Mouse (Mus musculus) mouse embryonic stem cell (cell line): ENCODE results near the gene Sv2b.
"Not testable (repeated sequence)": the region's sequence is repeated elsewhere in the genome, so short reads cannot be mapped to it uniquely, and the experiment has no call there.

ENCODE experiments used
- in situ Hi-C, 2 experiments: fragments of 300-500 bp; cut with MboI; formaldehyde crosslinking; loops; 1 replicate in 1 of 2; 3 replicates in 1 of 2; pipeline ENCODE4 v1.14.3; 2019 to 2020; ENCODE audit warnings: low sequenced_read_pairs in 2 of 2, low pct_unique_long_range_greater_than_20kb in 1 of 2, mixed read lengths in 1 of 2; ENCODE audit not compliant: unreplicated experiment in 1 of 2

The Sv2b gene

GRCm38 (mm10) chr7:75240754-75241507 is 68.1 kb downstream of the Sv2b start:
- in situ Hi-C loops, result loop anchor here in 1 of 2 experiments (25.0 kb wide), 1 partner anchor 96 kb away; no protein-coding TSS in a partner anchor

- in situ Hi-C loops, result loop anchor here in 1 of 2 experiments (25.0 kb wide), 1 partner anchor 101 kb away; no protein-coding TSS in a partner anchor
These were observed 72.7 kb downstream of the Sv2b start for GRCm38 (mm10) chr7:75236386-75236785.

GRCm38 (mm10) chr7:75224206-75224605 is 84.9 kb downstream of the Sv2b start:
- in situ Hi-C loops, result no loop called here

DNA sequence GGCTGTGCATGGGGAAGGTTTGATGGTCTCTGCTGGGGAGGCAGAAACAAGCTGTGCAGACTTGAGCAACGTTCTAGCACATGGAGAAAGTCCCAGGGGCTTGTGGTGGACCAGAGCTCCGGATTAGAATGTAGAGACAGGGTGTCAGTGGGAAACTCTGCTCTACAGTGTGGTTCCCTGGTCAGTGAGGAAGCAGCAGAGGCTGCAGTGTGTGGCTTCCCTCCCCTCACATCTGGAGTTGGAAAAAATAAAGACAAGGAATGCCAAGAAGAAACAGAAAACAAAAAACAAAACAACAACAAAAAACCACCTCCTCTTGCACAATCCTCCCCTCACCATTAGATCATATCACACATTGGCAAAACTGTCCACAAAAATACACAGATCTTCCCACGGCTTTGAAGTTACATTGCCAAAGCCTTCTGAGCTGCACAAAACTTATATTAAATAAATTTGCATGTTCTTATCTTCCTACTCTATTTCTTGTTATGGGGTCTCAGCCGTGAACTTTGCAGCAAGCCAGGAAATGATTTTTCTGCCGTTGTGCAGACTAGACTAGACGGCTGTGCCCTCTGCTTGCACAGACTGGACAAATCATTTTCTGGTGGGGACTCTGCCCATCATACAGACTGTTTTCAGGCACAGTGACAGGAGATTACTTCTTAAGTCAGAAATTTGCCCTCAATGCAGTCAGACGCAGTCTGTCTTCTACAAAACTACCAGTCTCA is 86.2 kb downstream of the Sv2b start:
- in situ Hi-C loops, result no loop called here

DNA sequence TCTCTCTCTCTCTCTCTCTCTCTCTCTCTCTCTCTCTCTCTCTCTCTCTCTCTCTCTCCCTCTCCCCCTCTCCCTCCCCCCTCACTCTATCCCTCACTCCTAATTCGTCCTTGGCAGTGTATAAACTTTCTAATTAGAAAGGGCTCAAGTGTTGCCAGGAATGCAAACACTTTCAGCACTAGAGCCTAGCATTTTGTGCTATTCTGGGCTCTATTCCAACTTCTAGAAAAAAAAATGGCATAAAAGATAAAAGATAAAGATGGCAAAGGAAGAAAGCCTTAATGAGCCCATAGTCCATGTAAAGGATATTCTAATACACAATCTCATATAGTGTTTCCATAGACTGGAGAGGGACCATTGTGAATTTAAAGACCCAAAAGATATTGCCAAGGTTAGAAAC is 88.3 kb downstream of the Sv2b start:
- in situ Hi-C loops, result no loop called here

GRCm38 (mm10) chr7:75220296-75220695 is 88.8 kb downstream of the Sv2b start:
- in situ Hi-C loops, result no loop called here

- in situ Hi-C loops, result loop anchor here in 1 of 2 experiments (10.0 kb wide), 1 partner anchor 61 kb away; no protein-coding TSS in a partner anchor
These were observed 92.9 kb downstream of the Sv2b start for GRCm38 (mm10) chr7:75216180-75216579.

DNA sequence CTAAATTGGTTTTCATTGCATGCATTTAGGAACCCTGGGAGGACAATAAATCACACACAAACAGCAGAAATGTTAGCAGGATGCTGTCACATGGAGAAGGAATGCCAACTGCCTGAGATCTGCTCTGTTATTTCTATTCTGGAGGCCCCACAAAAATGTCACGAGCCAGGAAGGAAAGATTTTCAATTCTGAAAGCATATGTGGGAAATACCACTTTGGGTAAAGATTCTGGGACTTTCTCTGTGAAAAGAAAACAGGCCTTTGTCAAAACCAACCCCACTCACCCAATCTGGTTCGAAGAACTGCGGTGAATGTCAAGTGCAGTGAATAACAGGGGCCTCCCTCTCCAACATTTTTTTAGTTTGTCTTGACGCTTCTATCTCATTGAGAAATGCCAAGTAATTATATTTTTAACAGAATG is 99.8 kb downstream of the Sv2b start:
- in situ Hi-C loops, result no loop called here

- in situ Hi-C loops, result no loop called here
These were observed 101.0 kb downstream of the Sv2b start for GRCm38 (mm10) chr7:75207965-75208644.

GRCm38 (mm10) chr7:75206671-75207070 is 102.4 kb downstream of the Sv2b start:
- in situ Hi-C loops, result no loop called here

DNA sequence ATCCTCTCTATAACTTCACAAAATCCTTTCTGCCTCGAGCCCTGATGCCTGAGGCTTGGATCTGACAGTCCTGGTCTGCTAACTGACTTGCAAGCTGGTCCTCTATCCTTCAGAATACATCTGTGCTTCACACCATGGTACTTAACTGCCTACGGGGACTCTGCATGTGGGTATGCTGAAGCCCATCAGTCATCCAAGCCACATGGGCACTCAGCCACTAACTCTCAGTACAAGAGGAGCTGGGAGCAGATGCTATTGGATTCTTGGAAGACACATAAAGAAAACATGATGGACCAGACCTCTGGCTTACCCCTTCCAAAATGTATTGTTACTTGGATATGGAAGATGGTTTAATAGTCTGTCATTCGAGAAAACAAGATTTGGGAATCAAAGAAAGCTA is 103.7 kb downstream of the Sv2b start:
- in situ Hi-C loops, result no loop called here

GRCm38 (mm10) chr7:75194919-75195230 is 114.2 kb downstream of the Sv2b start:
- in situ Hi-C loops, result not testable (repeated sequence)

GRCm38 (mm10) chr7:75194158-75194918 is 114.7 kb downstream of the Sv2b start:
- in situ Hi-C loops, result no loop called here

DNA sequence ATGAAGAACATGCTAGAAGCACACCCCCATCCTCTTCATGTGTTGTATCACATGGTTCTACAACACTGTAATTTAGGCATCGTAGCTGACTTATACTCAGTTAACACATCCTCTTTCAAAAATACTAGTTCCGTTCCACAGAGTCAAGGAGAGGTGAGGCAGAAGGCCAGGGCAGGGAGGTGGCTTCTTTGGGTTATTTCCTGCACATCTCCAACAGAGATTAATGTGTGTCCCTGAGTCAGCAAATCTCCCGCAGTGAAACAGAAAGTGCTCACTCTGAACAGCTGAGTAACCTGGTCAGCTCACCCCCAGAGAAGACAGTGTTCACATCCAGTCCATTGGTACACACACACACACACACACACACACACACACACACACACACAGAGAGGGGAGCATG is 118.9 kb downstream of the Sv2b start:
- in situ Hi-C loops, result no loop called here

GRCm38 (mm10) chr7:75175042-75175441 is 134.0 kb downstream of the Sv2b start:
- in situ Hi-C loops, result no loop called here

DNA sequence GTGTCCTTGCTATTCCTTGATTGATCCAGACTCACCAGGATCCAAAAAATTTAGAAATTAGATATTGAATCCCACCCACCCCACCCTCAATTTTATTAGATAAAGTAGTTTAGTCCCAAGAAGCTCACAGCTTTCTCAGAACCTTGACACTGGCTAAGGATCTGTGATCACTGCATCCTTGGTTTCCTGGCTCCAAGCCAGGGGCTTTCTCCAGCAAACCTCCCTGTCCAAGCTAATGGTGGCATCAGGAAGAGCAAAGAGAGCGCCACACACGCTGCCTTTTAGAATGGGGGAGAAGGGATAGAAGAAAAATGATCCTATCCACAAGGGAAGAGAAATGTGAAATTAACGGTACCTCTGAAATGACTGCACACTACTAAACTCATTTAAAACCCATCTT is 141.6 kb downstream of the Sv2b start:
- in situ Hi-C loops, result no loop called here

DNA sequence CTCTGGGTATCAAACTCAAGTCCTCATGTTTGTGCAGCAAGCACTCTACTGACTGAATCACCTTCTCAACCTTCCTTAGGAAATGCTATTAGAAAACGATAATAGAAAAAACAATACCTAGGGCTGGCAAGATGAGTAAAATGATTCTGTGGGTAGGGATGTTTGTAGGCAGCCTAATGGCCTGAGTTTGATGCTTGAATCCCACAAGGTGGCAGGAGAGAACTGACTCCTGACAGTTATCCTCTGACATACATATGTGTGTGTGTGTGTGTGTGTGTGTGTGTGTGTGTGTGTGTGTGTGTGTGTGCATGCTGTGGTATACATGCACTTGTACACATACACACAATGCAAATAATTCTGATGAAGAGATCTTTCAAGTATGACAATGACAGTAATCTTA is 161.9 kb downstream of the Sv2b start:
- in situ Hi-C loops, result loop anchor here in 1 of 2 experiments (25.0 kb wide), 1 partner anchor 590 kb away; no protein-coding TSS in a partner anchor

GRCm38 (mm10) chr7:75142800-75143199 is 166.3 kb downstream of the Sv2b start:
- in situ Hi-C loops, result loop anchor here in 1 of 2 experiments (25.0 kb wide), 1 partner anchor 595 kb away; no protein-coding TSS in a partner anchor
